Mouse (Mus musculus) neural tube, embryonic 15.5 days (tissue): Measurements from ENCODE around the gene Rcan2. TPM values are rescaled to one million over a fixed set of nuclear protein-coding genes. Genes with fewer than 3 reads are reported as not detected.

Source experiments
- ATAC-seq: fragments of 200-750 bp; cut with Nextera tagmentation; 2 replicates; pipeline ENCODE4 v1.8.0; 2017; ENCODE audit warnings: mild to moderate bottlenecking, moderate TSS enrichment, moderate library complexity; ENCODE audit not compliant: low FRiP score
- H3K27ac ChIP-seq: fragments of 300-500 bp; sonication (generic); replicated peaks from 2 replicates; pipeline ENCODE4 v1.5.1; 2015; ENCODE audit warnings: mild to moderate bottlenecking, inconsistent platforms
- H3K27me3 ChIP-seq: fragments of 300-500 bp; sonication (generic); replicated peaks from 2 replicates; pipeline ENCODE4 v1.6.1; 2015; ENCODE audit warnings: inconsistent platforms
- H3K36me3 ChIP-seq: fragments of 300-500 bp; sonication (generic); 2 replicates; pipeline ENCODE4 v1.6.1; 2015; ENCODE audit warnings: inconsistent platforms
- H3K4me1 ChIP-seq: fragments of 300-500 bp; sonication (generic); 2 replicates; pipeline ENCODE4 v1.6.1; 2015; ENCODE audit warnings: inconsistent platforms
- H3K4me2 ChIP-seq: fragments of 300-500 bp; sonication (generic); 2 replicates; pipeline ENCODE4 v1.6.1; 2015; ENCODE audit warnings: inconsistent platforms, mild to moderate bottlenecking, moderate library complexity
- H3K4me3 ChIP-seq: fragments of 300-500 bp; sonication (generic); replicated peaks from 2 replicates; pipeline ENCODE4 v1.5.1; 2015; ENCODE audit warnings: mild to moderate bottlenecking, inconsistent platforms
- H3K9ac ChIP-seq: fragments of 300-500 bp; sonication (generic); replicated peaks from 2 replicates; pipeline ENCODE4 v1.6.1; 2015; ENCODE audit warnings: mild to moderate bottlenecking, inconsistent platforms
- H3K9me3 ChIP-seq: fragments of 300-500 bp; sonication (generic); replicated peaks from 2 replicates; pipeline ENCODE4 v1.6.1; 2016; ENCODE audit warnings: inconsistent platforms
- WGBS: fragments of 180-500 bp; shearing (Covaris S2); methylation state at CpG from one replicate; pipeline ENCODE4 v1.1.7; 2015; ENCODE audit warnings: mixed read lengths; 5-methylcytosine and 5-hydroxymethylcytosine counted together
- polyA plus RNA-seq: library from polyadenylated mRNA; unstranded; fragments of >200 nt; fragmentation: Nextera tagmentation; extraction: Ambion mirVana; gene quantifications from 2 replicates; pipeline ENCODE4 v1.2.1, GENCODE M21; 2015

Rcan2 gene
- polyA plus RNA-seq, 1 experiment from 2014 or later: 139 TPM

DNA sequence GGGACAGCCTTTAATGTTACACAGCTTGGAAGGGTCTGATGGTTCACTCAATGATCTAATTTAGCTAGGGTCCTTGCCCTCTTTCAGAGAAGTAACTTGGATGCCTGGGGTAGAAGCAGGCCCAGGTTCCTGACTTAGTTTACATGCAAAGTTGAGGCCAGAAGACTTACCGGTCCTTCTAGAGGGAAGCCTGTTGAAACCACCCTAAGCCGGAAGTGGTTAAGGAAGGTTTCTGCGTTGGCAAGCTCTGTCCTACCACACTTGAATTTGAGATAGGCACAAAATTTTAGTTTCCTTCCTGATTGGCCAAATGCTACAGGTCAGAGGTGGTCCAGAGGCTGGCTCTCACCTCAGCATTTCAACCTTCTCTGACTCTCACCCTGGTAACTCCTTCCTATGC is 287.1 kb downstream of the Rcan2 start:
- Histone ChIP-seq H3K9me3 (no peaks in the 10 kb centered on the region), H3K9ac (no peak overlapping the region), H3K27me3 (no peaks in the 10 kb centered on the region), H3K4me2 (no peak overlapping the region), H3K4me1 (no peaks in the 10 kb centered on the region), H3K27ac (no peak overlapping the region), H3K4me3 (no peak overlapping the region), H3K36me3 (peaks cover 35% of the 10 kb centered on the region)
- no peak for ATAC-seq
- WGBS: 94% methylated on average over 3 of the region's 3 CpGs

Other genes starting within 250 kb of the Rcan2 start
- 66.6 and 72.6 TPM in 2 replicates for gene Pla2g7, start 233.3 kb upstream of the Rcan2 start, polyA plus RNA-seq
- 0.55 and 0.81 TPM in 2 replicates for gene Tdrd6, start 171.1 kb upstream of the Rcan2 start, polyA plus RNA-seq
- gene Slc25a27, start 134.1 kb upstream of the Rcan2 start, polyA plus RNA-seq: 87.0 and 107 TPM in 2 replicates
- 8.7 and 11.5 TPM in 2 replicates for gene Cyp39a1, start 133.9 kb upstream of the Rcan2 start, polyA plus RNA-seq